Mouse (Mus musculus) adrenal gland, postnatal 14 days (tissue): Measurements from ENCODE around the gene Fbxo46. TPM values are rescaled to one million over a fixed set of nuclear protein-coding genes. Genes with fewer than 3 reads are reported as not detected.

Experiments
- DNase-seq: peaks from one replicate; pipeline ENCODE4 v3.0.0; 2021; ENCODE audit warnings: mixed read lengths
- total RNA-seq: library from RNA; stranded (reverse); gene quantifications from 2 replicates; pipeline ENCODE4 v1.2.3, GENCODE M21; 2021

Gene Fbxo46
- total RNA-seq, 1 experiment from 2014 or later, result 11.2 TPM

GRCm38 (mm10) chr7:19093174-19093521 is 26.5 kb upstream of the Fbxo46 start:
- peak; percentile 95 for DNase-seq

- peak; percentile 99 for DNase-seq
Measured at GRCm38 (mm10) chr7:19093537-19094385, 25.9 kb upstream of the Fbxo46 start.

GRCm38 (mm10) chr7:19094471-19094825 is 25.2 kb upstream of the Fbxo46 start, which contains the start of gene Six5:
Gene Six5, plus strand, starts transcription at chr7:19094594.
- peak; percentile 81 for DNase-seq

GRCm38 (mm10) chr7:19094826-19095750 is 24.6 kb upstream of the Fbxo46 start:
- DNase-seq, result peak; percentile 83

- peak; percentile 91 for DNase-seq
Measured at GRCm38 (mm10) chr7:19095751-19096110, 23.9 kb upstream of the Fbxo46 start.

GRCm38 (mm10) chr7:19096421-19096976 is 23.2 kb upstream of the Fbxo46 start:
- peak; percentile 5 for DNase-seq

GRCm38 (mm10) chr7:19097217-19097616 is 22.4 kb upstream of the Fbxo46 start:
- peak; percentile 7 for DNase-seq

GRCm38 (mm10) chr7:19097863-19098262 is 21.8 kb upstream of the Fbxo46 start:
- DNase-seq, result peak; percentile 17

GRCm38 (mm10) chr7:19098811-19099210 is 20.8 kb upstream of the Fbxo46 start:
- DNase-seq, result peak; percentile 2

GRCm38 (mm10) chr7:19100290-19100689 is 19.4 kb upstream of the Fbxo46 start:
- DNase-seq, result no peak

GRCm38 (mm10) chr7:19103741-19104140 is 15.9 kb upstream of the Fbxo46 start:
- peak; percentile 35 for DNase-seq

GRCm38 (mm10) chr7:19104486-19104885 is 15.2 kb upstream of the Fbxo46 start:
- no peak for DNase-seq

- DNase-seq, result peak; percentile 43
Measured at GRCm38 (mm10) chr7:19107436-19107835, 12.2 kb upstream of the Fbxo46 start.

GRCm38 (mm10) chr7:19109565-19109964 is 10.1 kb upstream of the Fbxo46 start:
- DNase-seq, result no peak

GRCm38 (mm10) chr7:19118028-19118771 is 1.5 kb upstream of the Fbxo46 start, which contains the start of gene Gm4969:
Gene Gm4969, minus strand, starts transcription at chr7:19118368.
- peak; percentile 75 for DNase-seq

GRCm38 (mm10) chr7:19119083-19119482 is 576 bp upstream of the Fbxo46 start:
- no peak for DNase-seq

GRCm38 (mm10) chr7:19121686-19122085 is 2.0 kb downstream of the Fbxo46 start:
- DNase-seq, result peak; percentile 52

- no peak for DNase-seq
Measured at GRCm38 (mm10) chr7:19124713-19125112, 5.1 kb downstream of the Fbxo46 start.

- DNase-seq, result no peak
Measured at GRCm38 (mm10) chr7:19127744-19128143, 8.1 kb downstream of the Fbxo46 start.

- no peak for DNase-seq
Measured at GRCm38 (mm10) chr7:19129396-19129795, 9.7 kb downstream of the Fbxo46 start.

GRCm38 (mm10) chr7:19130657-19131056 is 11.0 kb downstream of the Fbxo46 start:
- DNase-seq, result no peak

- DNase-seq, result peak; percentile 99
Measured at GRCm38 (mm10) chr7:19131324-19131848, 11.7 kb downstream of the Fbxo46 start.
